Mouse (Mus musculus) ovary, postnatal 36 days (tissue): ENCODE results near the gene Ptbp2.

ENCODE experiments used
- DNase-seq: peaks from one replicate; pipeline ENCODE4 v3.0.0; 2022; ENCODE audit warnings: low spot score, mixed read lengths

The Ptbp2 gene

GRCm38 (mm10) chr3:119684741-119685140, 99.5 kb downstream of the Ptbp2 start:
- DNase-seq = no peak
